Mouse (Mus musculus): ENCODE measurements around the gene Fam172a. TPM values are rescaled to one million over a fixed set of nuclear protein-coding genes. Genes with fewer than 3 reads are reported as not detected.
"Not testable (repeated sequence)": the region's sequence is repeated elsewhere in the genome, so short reads cannot be mapped to it uniquely, and the experiment has no call there.

Gene Fam172a
- 33.9 and 40.4 TPM in 2 replicates for total RNA-seq (2015)
- total RNA-seq (2017) = 19.3 and 23.9 TPM in 2 replicates

- not testable (repeated sequence) for ATAC-seq (ENCODE audit: poor library complexity, severe bottlenecking)
These were observed at the start of gene Fam172a for GRCm38 (mm10) chr13:77701733-77702132. Gene Fam172a, plus strand, starts transcription at chr13:77702033.

GRCm38 (mm10) chr13:77688651-77689050 is 13.2 kb upstream of the Fam172a start:
- no peak for ATAC-seq (ENCODE audit: poor library complexity, severe bottlenecking)

GRCm38 (mm10) chr13:77708514-77709013 is 6.7 kb downstream of the Fam172a start:
- ATAC-seq (ENCODE audit: poor library complexity, severe bottlenecking) = peak; percentile 98

GRCm38 (mm10) chr13:77717499-77717898 is 15.7 kb downstream of the Fam172a start:
- no peak for ATAC-seq (ENCODE audit: poor library complexity, severe bottlenecking)

GRCm38 (mm10) chr13:77742822-77743221 is 41.0 kb downstream of the Fam172a start:
- ATAC-seq (ENCODE audit: poor library complexity, severe bottlenecking) = no peak

- no peak for ATAC-seq (ENCODE audit: poor library complexity, severe bottlenecking)
These were observed 75.8 kb downstream of the Fam172a start for GRCm38 (mm10) chr13:77777606-77778005.

GRCm38 (mm10) chr13:77807341-77807740 is 105.5 kb downstream of the Fam172a start:
- ATAC-seq (ENCODE audit: poor library complexity, severe bottlenecking) = not testable (repeated sequence)

- no peak for ATAC-seq (ENCODE audit: poor library complexity, severe bottlenecking)
These were observed 108.6 kb downstream of the Fam172a start for GRCm38 (mm10) chr13:77810449-77810848.

GRCm38 (mm10) chr13:77826138-77826537 is 124.3 kb downstream of the Fam172a start:
- no peak for ATAC-seq (ENCODE audit: poor library complexity, severe bottlenecking)

- no peak for ATAC-seq (ENCODE audit: poor library complexity, severe bottlenecking)
These were observed 141.3 kb downstream of the Fam172a start for GRCm38 (mm10) chr13:77843017-77843654.

- ATAC-seq (ENCODE audit: poor library complexity, severe bottlenecking) = no peak
These were observed 147.0 kb downstream of the Fam172a start for GRCm38 (mm10) chr13:77848868-77849267.

- no peak for ATAC-seq (ENCODE audit: poor library complexity, severe bottlenecking)
These were observed 163.0 kb downstream of the Fam172a start for GRCm38 (mm10) chr13:77864804-77865203.

- no peak for ATAC-seq (ENCODE audit: poor library complexity, severe bottlenecking)
These were observed 166.5 kb downstream of the Fam172a start for GRCm38 (mm10) chr13:77868314-77868713.

GRCm38 (mm10) chr13:77878120-77878519 is 176.3 kb downstream of the Fam172a start:
- ATAC-seq (ENCODE audit: poor library complexity, severe bottlenecking) = no peak

GRCm38 (mm10) chr13:77878545-77878944 is 176.7 kb downstream of the Fam172a start:
- no peak for ATAC-seq (ENCODE audit: poor library complexity, severe bottlenecking)

GRCm38 (mm10) chr13:77897619-77898018 is 195.8 kb downstream of the Fam172a start:
- ATAC-seq (ENCODE audit: poor library complexity, severe bottlenecking) = no peak

- ATAC-seq (ENCODE audit: poor library complexity, severe bottlenecking) = no peak
These were observed 196.4 kb downstream of the Fam172a start for GRCm38 (mm10) chr13:77898066-77898796.

GRCm38 (mm10) chr13:77899725-77900124 is 197.9 kb downstream of the Fam172a start:
- no peak for ATAC-seq (ENCODE audit: poor library complexity, severe bottlenecking)

GRCm38 (mm10) chr13:77900843-77901242 is 199.0 kb downstream of the Fam172a start:
- no peak for ATAC-seq (ENCODE audit: poor library complexity, severe bottlenecking)

GRCm38 (mm10) chr13:77909184-77909583 is 207.4 kb downstream of the Fam172a start:
- no peak for ATAC-seq (ENCODE audit: poor library complexity, severe bottlenecking)

GRCm38 (mm10) chr13:77922834-77923233 is 221.0 kb downstream of the Fam172a start:
- no peak for ATAC-seq (ENCODE audit: poor library complexity, severe bottlenecking)

- no peak for ATAC-seq (ENCODE audit: poor library complexity, severe bottlenecking)
These were observed 255.8 kb downstream of the Fam172a start for GRCm38 (mm10) chr13:77957611-77958010.
